Mouse (Mus musculus): ENCODE results near the gene Gzmm.

The Gzmm gene

GRCm38 (mm10) chr10:79723692-79724091 lies 34.9 kb downstream of the Gzmm start:
- in situ Hi-C loops (cut with MseI, MboI) = no loop called here

GRCm38 (mm10) chr10:79726090-79726489 lies 37.3 kb downstream of the Gzmm start:
- in situ Hi-C loops (cut with MseI, MboI) = no loop called here

- in situ Hi-C loops (cut with MseI, MboI) = no loop called here
These were observed 39.8 kb downstream of the Gzmm start for GRCm38 (mm10) chr10:79728323-79729249.

GRCm38 (mm10) chr10:79729357-79729965 lies 40.6 kb downstream of the Gzmm start:
- in situ Hi-C loops (cut with MseI, MboI) = no loop called here

DNA sequence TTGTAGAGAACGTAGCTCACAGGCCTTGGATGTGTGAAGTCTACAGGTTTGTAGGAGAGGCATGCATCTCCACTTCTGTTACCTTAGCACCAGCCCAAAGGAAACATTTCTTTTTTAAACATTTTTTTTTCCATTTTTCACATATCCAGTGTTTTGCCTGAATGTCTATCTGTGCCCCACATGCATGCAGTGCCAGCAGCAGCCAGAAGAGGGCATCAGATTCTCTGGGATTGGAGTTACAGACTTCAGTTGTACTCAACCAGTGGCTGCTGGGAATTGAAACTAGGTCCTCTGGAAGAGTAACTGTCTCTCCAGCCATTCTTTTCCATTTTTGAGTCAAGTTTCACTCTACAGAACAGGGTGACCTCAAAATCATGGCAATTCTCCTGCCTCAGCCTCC lies 43.7 kb downstream of the Gzmm start:
- in situ Hi-C loops (cut with MseI, MboI) = no loop called here

DNA sequence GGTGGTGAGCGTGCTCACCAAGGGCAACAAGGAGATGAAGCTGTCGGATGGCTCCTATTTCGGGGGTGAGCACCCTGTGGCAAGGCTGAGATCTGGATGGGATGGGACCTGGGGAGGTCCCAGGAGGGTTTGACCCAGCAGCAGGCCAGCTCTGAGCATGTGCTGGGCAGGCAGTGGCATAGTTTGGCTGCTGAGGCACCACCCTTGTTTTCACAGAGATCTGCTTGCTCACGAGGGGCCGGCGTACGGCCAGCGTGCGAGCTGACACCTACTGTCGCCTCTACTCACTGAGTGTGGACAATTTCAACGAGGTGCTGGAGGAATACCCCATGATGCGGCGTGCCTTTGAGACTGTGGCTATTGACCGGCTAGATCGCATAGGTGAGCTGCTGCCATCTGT lies 45.0 kb downstream of the Gzmm start:
- in situ Hi-C loops (cut with MseI, MboI) = no loop called here

GRCm38 (mm10) chr10:79735361-79735760 lies 46.5 kb downstream of the Gzmm start:
- in situ Hi-C loops (cut with MseI, MboI) = no loop called here

- in situ Hi-C loops (cut with MseI, MboI) = no loop called here
These were observed 47.9 kb downstream of the Gzmm start for GRCm38 (mm10) chr10:79736706-79737105.

DNA sequence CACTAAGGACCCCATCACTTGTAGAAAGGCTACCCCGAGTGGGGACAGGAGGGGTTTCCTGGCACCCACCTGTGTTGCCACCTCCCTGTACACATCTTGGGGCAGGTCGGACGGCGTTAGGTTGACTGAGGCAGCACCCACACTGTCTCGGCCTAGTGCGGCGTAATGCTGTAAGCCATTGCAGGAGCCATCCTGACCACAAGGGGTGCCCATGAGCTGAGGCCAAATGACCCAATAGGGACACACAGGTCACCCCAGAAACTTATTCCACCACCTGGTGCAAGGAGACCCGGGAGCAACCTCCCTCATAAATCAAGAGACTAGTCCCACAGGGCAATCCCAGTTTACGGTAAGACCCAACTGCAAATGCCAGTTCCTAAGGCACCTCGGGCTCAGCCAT lies 49.4 kb downstream of the Gzmm start:
- in situ Hi-C loops (cut with MseI, MboI) = no loop called here

DNA sequence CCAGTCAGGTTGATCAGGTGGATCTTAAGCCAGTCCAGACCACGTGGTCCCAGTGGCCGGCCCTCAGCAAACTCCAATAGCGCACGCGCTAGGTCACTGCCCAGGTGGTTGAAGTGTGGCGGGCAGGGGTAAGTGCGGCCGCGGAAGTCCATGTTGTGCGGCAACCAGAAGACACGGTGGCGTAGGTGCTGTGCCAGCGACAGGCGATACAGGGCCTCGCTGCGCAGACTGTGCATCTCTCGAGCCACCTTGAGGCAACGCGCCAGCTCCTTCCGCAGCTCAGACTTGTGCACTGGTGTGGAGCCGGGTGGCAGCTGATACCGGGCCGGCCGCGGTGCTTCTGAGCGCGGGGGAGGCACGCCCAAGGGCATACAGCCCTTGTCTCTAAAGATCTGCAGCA lies 50.4 kb downstream of the Gzmm start:
- in situ Hi-C loops (cut with MseI, MboI) = no loop called here

DNA sequence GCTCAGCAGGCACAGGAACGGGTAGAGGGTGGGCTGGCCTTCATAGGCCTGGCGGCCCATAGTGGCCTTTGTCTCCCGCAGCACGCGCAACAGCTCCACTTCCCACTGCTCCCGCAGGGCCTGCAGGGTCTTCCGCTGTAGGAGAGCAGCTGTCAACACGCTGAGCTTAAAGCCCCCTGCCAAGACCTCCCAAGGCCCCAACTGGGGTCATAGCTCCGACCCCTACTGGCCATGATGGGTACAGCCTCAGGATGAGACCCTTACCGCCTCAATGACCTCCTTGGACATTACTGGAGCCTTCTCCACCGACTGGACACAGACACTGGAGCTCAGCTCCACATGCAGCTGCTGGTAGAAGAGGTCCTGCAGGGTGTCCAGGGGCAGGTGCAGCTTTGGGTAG lies 52.0 kb downstream of the Gzmm start:
- in situ Hi-C loops (cut with MseI, MboI) = no loop called here

DNA sequence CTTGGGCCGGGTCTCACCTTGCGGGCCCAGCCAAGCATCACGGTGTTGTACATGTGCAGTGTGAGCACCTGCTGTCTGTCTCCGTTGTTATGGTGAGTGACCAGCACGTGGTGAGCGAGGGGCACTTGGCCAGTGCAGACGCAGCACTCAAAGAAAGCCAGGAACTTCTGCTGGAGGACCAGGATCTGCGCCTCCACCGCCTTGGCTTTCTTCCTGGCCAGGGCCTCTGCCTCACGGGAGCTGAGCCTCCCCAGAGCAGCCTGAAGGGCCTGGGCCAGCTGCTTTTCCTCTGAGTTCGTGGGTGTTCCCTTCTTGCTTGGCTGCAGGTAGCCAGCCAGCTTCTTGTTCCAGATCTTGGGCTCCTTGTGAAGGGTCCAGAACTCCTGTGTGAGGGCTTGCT lies 54.3 kb downstream of the Gzmm start:
- in situ Hi-C loops (cut with MseI, MboI) = no loop called here

DNA sequence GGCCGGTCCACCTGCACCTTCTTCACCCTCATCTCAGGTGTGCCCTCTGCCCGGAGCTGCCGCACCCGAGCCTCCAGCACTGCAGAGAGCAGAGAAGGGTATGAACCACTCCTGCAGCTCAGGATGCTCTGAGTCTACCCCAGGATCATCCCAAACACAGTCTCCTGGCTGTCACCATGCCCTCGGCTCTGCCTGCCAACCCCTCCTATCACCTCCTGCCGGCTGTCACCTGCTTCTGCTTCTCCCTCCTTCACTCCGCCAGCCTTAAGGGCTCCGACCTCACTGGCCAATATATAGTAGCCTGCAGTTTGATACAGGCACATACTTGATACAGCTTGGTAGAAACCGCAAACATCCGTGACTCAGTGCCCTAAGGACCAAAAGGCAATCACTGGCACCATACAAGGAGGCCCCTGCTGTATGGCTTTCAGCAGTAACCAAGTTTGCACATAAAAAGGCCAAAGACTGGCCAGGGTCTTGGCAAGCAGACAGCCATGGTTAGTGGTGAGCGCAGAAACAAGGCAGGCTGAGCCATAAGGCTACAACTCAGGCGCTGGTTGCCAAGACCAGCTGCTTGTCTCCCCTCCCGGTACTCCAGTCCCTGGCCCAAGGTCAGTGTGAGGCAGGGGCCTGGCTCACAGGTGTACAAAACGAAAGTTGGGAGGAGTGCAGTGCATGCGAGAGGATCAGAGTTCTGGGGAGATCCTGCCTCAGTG lies 55.0 kb downstream of the Gzmm start:
- in situ Hi-C loops (cut with MseI, MboI) = no loop called here
